Mouse (Mus musculus): ENCODE measurements at regions not wholly inside any gene's neighbourhood (a gene's known extent, or its start where the extent isn't known, plus 50 kb on each side); places are given as distances from the start of the nearest gene placed in this dataset.

DNA sequence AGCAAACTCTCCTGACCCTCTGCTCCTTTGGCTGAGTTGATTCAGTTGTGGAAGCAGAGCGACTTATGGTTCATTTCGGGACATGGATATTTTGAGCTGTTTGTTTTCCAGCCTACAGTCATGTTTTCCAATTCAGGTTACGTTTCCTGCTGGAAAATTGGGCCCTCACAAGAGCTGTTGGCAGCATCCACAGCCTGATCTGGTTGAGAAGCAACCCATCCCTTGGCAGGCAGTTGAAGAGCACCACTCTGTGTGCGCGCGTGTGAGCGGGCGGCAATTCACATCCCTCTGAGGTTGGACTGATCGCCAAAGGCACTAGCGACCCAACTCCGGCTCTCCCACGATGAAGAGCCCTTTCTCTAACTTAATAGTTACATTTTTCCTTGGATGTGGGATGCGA is 457.1 kb downstream of the Tmem38b start:
- DNase-seq, result peak; percentile 2
- intact Hi-C loops (cut with DNase I), result no loop called here

DNA sequence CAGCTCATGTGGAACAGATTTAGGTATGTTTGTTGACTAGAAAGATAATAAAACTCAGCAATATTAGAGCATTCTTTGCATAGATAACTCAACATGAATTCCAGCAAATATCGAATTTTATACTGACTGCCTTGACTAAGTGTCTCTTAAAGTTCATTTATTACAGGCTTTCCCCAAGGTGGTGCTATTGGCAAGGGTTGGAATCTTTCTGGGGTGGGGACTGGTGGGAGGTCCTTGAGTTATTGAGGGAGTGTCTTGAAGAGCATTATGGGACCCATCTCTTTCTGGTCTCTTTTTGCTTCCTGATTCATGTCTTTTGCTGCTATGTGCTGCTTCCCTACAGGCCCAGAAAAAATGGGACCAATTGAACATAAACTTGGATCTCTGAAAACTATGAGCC is 488.0 kb downstream of the Tmem38b start:
- intact Hi-C loops (cut with DNase I), result no loop called here
- DNase-seq, result no peak

DNA sequence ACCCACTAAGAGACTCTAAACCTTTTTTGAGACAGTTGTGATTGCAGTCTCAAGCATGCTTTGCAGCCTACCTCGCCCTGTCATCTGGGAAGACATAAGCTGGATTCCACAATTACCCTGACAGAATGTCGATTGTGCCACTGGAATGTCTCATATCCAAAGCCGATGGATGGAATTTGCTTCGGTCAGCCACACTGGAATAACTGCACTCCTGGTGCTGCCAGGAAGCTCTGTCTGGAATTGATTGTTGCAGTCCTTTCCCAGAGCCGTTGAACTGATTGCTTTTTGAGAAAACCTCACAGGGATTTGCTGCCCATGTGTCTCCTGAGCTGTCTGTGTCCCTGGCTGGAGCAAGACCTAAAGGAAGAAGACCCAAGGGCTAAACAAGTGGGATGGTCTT is 499.0 kb downstream of the Tmem38b start:
- DNase-seq, result no peak
- intact Hi-C loops (cut with DNase I), result no loop called here

DNA sequence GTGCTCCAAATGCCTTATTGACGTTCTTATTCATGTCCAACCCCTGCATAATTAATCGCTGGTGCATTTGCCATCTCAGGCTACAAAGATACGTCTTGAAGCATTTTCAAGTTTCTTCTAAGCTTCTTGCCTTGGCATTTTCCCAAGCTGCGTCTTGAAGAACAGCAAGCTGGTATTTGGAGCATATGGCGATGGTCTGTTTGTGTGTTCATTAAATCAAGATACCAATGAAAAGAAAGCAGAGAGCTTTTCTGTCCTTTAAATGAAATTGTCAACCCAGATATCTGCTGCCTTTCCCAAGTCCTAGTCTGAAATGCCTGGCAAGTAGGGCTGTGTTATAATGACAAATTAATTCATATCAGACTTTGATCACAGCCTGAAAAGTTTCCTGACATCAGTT is 502.4 kb downstream of the Tmem38b start:
- intact Hi-C loops (cut with DNase I), result no loop called here
- DNase-seq, result no peak

DNA sequence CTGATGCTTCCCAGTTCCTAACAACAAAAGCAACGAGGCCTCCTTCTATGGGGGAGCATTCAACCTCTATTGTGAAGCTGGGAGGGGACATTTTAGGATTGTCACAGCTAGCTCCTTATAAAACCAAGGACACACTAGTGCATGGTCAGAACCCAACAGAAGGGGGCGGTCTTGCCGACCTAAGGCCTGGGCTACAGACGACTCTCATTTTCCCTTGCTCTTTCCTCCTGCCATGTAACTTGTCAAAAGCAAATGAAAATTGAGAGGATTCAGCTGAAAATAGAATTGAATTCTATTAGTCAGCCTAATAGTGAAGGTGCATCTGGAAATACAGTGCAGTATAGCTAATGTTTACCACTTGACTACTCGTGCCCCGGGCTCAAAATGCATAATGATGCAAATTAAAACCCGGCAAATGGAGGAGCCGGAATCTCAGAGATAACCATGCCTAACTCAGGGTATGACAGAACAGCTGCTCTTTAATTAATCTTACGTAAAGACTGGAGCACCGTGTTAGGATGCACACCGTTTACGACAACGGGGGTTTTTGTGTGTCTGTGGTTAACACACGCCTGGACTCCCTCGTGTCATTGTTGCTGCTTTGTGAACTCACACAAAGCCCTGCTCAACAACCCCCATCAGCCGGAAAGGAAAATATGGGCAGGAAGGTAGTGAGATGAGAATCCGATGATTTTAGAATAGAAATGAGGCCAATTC is 503.0 kb downstream of the Tmem38b start:
- intact Hi-C loops (cut with DNase I), result no loop called here
- DNase-seq, result peak; percentile 32

DNA sequence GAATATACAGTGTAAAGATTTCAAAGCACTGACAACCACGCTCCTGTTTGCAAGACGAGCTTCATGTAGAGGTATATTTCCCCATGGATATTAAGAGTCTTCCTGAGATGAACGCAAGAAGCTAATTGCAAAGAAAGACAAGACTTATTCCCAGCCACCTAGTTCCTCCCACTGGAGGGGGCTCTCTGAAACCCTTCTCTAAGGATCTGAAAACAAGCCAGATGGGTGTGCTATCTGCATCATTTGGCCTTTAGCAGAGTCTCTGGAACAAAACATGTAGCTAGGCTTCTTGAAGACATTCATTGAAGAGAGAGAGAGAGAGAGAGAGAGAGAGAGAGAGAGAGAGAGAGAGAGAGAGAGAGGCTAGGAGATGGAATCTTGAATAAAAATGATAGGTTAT is 504.8 kb downstream of the Tmem38b start:
- intact Hi-C loops (cut with DNase I), result loop anchor here (5.0 kb wide), 1 partner anchor 617 kb away; the partner anchor contains the start of gene Zfp462
- no peak for DNase-seq

DNA sequence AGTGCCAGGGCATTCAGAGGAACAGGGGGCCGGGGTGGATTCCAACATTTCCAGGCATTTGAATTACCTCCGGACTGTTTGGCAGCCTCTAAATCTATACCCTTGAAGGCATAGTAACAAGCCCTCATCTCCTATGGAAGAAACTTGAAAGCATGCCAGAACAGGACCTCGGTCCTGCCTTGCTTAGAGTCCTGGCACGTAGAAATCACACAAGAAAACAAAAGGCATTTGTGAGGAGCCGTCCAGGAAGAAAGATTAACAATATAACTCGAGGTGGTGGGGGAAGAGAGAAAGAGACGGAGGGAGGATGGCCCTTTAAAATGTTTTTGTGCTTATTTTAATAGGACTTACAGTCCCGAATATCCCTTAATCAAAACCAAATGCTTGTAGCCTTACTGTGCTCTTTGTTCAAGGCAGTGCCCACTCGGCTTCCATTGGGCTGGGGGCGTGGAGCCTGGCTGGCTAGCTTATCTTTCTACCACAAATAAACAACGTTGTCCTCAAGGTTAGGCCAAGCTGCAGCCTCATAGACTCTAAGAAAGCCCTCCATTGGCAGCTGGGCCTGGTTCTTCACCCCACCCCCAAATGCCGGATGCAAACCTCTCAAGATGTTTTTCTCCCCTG is 505.9 kb downstream of the Tmem38b start:
- DNase-seq, result no peak
- intact Hi-C loops (cut with DNase I), result loop anchor here (5.0 kb wide), 1 partner anchor 616 kb away; the partner anchor contains the start of gene Zfp462

DNA sequence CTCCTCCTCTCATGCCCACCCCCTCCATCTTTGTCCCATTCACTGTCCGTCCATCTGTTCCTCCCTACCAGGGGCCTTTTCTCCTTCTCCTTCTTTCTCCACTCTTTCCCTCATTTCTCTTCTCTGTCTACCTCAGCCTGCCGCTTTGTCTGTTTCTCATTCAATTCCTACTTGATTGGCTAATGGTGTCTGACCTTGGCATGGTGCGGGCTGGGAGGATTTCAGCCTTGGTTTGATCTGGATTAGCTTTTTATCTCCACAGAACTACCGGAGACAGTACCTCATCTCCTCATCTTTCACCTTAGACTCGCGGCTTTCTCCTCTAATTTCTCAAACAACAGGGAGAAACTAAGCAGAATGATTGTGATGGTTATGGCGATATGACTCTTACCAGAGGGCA is 506.4 kb downstream of the Tmem38b start:
- no peak for DNase-seq
- intact Hi-C loops (cut with DNase I), result loop anchor here (5.0 kb wide), 1 partner anchor 615 kb away; the partner anchor contains the start of gene Zfp462

DNA sequence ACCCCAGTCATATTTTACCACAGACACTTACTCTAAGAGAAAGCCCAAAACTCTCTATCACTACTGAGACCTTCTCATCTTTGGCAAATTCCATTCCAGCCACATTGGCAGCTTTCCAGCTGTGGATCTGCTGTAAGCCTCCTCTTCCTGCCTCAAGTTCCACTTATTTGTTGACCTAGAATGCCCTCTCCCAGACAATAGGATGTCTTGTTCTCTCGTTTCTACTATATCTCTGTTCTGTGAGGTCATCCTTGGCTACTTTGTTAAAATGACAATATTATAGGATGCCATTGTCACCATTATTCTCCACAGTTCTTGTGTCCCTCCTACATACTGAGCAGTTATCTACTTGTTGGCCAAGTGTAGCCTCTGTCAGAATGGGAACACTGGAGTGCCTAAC is 512.7 kb downstream of the Tmem38b start:
- intact Hi-C loops (cut with DNase I), result no loop called here
- DNase-seq, result no peak

DNA sequence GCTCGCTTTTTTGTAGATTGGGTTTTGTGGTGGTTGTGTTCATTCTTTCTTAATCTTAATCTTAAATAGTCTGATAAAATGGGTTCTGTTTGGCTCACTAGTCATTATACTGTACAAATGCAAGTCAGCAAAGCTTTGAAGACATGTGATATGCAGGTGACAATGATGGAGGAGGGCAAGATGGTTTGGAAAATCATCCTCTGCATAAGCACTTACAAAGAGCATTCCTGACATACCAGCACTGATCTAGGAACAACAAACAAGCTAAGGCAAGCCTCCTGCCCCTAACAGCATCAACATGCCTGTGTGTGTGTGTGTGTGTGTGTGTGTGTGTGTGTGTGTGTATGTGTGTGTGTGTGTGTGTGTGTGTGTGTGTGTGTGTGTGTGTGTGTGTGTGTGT is 514.3 kb downstream of the Tmem38b start:
- intact Hi-C loops (cut with DNase I), result no loop called here
- no peak for DNase-seq

DNA sequence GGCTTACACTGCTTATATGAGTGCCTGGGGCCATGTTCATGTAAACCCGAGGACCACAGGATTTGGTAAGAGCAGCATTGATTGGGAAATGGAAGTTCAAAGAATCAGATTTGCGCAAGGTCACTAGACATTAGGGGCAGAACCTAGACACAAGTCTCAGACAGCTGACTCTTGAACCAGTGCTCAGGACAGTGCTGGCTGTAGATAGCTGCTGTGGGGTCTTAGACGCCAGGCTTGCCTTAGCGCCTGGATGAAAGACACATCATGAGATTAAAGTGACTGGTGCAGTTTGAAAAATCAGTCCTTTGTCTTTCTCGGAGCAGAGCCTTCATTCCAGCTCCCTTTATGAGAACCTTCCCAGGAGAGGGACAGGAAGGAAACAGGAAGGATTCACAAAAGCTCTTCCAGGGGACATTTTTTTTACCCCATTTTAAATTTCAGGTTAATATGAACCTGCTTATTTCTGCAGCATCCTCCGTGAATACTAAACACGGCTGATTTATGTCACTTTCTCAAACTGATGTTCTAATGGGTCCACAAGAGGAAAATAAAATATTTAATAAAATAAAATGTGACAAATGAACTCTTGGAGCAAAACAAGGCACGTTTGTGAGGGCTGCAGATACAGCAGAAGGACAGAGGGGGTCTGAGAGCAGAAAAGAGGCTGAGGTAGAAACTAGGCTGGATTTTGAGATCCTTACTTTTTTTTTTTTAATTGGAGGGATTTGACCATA is 528.0 kb downstream of the Tmem38b start:
- DNase-seq, result no peak
- intact Hi-C loops (cut with DNase I), result no loop called here

DNA sequence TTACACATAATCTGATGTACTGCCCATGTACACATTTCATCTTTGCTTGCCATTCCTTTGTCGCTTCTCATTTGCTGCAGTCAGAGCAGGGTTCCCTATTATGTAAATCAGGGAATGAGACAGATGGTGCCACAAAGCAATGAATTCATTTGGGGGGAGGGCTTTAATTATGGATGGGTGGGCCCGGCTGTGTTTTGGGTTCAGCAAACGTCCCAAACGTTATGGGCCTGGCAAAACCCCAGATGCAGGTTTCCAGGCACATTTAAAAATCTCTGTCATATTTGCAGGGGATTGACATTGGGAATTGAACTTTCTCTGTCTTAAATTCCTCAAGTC is 528.5 kb downstream of the Tmem38b start:
- intact Hi-C loops (cut with DNase I), result no loop called here

DNA sequence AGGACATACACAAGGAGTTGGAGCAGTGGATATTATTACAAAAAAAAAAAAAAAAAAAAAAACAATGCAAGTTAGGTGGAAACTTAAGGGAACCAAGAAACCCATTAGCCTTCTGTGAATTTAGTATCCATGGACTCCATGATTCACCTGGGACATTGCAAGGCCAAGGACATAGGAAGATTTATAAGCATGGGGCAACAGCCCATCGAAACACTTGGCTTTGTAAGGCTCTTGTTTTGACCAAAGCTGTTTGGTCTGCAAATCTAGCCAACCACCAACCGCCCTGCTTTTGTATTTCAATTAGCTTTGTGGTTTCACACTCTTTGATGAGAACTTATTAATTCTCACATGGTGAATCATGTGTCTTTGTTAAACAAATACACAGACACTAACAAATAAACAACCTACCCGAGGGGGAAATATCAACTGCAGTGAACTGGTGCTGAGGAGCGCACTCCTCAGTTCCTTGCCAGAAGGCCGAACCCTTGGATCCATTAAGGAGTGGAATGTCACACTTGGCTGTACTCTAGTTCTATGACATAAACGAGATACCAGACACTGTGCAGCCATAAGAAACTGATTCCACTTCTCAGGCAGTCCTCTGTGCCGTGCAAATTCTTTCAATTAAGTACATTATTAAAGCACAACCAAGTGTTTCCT is 529.7 kb downstream of the Tmem38b start:
- intact Hi-C loops (cut with DNase I), result no loop called here
- no peak for DNase-seq

More for the DNA sequence above, 528.5 kb downstream of the Tmem38b start:
- DNase-seq, result peak; percentile 59

DNA sequence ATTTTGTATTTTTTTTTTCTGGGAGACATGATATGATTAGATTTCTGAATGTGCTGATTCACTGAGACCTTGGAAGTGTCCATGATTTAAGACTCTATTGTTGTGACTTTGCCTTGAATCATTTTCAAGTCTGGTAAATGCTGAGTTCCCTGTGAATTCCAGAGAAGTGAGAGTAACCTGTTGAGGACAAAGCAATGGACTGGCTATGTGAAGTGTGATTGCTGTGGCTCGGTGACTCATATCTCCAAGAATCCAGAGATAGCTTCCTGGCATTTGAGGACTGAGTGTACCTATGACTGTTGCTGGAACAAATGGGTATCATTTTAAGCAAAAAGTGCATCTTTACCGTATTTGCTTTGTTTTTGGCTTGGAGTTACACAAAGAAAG is 530.2 kb downstream of the Tmem38b start:
- intact Hi-C loops (cut with DNase I), result no loop called here
- no peak for DNase-seq

DNA sequence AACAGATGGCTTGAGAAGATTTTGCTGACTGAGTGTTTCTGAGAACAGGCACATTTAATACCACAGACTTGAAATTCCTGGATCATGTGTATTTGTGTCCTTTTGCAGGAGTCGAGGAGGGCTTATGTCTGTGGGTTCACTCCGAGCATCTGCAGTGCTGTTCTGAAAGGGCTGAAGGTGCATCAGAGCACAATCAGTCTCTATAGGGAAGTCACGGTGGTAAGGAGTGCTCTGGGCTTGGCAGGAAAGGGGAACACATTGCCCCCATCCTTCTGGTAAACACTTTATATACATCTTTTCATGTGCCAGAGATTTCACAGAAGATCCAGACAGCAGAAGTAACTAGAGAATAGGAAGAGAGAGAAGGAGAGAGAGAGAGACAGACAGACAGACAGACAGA is 545.1 kb downstream of the Tmem38b start:
- DNase-seq, result no peak
- intact Hi-C loops (cut with DNase I), result no loop called here

DNA sequence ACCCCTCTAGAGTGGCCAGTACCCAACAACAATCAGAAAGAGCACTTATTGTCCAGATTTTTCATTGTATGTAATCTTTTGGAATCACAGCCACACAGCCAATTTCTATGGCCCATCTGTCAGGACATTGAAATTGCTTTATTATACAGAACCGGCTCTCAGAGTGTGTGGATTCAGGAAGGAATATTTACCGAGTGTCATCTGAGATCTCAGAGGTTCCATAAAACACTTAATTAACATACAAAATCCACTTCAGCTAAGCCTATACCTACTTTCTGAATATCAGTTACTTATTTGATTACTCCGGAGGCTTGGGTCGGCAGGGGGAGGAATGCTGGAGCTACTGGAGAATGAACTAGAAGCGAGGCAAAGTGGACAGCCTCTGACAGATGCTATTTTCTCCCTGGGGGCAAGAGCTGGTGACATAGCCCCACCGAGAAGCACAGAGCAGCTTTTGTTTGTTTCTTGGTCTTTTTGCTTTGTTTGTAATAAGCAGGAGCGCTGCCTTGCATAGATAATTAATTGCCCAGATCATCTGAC is 545.6 kb downstream of the Tmem38b start:
- intact Hi-C loops (cut with DNase I), result no loop called here
- DNase-seq, result peak; percentile 53

DNA sequence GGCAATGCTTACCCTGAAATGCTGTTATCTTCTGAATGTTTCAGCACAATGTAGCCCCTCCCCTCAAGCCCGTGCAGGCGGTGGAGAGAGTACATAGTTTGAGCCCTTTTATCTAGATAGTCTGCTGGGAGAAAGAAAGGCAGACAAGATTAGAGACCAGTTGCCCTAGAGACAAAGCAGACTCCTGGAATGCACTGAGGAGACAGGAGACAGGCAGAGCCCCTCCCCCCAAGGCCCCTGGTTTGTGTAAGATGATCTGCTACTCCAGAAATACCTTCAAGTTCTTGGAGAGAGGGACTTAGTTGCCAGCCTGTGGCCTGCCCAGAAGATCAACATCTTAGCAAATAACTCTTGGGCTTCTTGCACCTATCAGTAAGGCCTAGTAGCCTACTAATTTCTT is 547.8 kb downstream of the Tmem38b start:
- intact Hi-C loops (cut with DNase I), result no loop called here
- no peak for DNase-seq

DNA sequence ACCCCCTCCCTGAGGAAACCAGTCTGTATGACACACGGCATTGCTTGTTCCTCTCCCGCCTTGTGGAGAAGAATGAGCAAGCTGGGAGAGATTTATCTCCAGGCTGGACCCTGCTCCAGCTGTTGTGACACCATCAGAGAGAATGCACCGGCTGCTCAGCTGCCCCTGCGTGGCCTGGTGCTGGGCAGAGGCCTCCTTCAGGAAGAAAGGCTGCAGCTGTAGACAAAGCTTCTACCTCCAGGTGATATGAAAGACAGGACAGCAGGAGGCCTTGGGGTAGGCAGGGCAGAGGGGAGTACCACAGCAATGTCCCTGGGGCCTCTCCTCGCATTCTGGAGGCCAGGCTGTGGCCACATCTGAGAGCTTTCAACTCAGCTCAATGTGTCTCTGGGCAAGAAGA is 548.6 kb downstream of the Tmem38b start:
- intact Hi-C loops (cut with DNase I), result no loop called here
- DNase-seq, result no peak

DNA sequence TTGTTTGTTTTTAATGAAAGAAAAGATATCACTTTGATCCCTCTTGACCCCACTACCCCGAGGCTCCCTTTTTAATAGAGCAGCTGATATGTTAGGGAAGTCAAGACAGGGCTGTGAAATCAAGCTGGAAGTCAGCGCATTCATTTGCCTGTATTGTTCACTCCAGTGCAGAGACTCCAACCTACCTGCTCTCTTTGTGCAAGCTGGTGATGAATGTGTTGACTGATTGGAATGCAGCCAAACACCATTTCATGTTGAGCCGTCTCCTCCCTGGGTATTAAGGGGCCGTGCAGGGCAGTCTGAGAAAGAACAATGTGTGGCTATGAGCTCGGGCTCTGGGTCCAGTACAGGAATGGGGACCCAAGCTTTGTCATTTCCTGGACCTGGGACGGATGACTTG is 557.4 kb upstream of the Zfp462 start:
- intact Hi-C loops (cut with DNase I), result no loop called here
- no peak for DNase-seq

DNA sequence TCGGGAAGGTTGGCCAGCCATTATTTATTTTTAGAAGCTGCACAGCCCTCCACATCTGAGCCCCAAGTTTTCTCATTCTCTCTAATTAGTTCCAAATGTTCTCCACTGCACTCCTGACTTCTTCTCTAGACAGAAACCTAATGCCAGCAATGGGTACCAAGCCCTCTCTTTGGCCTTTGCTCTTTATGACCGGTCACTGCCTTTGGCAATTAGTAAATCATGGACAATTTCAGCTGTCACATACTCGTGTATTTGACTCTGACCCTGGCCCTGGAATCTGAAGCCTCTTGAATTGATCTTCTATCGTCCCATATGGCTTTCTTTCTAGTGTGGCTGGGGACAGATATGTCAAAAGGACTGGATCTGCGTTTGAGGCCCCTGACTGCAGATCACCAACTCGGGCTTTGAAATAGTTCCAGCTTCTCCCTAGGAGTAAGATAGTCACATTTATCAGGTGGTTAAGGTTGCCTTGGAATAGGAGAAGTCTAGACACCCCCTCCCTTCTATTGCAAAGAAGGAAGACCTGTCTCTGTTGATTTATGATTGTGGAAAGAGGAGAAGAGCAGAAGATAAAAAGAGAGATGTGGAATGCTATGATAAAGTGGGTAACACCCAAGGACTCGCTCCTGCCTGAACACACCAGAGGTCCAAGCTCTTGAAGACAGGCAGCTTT is 553.2 kb upstream of the Zfp462 start:
- intact Hi-C loops (cut with DNase I), result no loop called here

DNA sequence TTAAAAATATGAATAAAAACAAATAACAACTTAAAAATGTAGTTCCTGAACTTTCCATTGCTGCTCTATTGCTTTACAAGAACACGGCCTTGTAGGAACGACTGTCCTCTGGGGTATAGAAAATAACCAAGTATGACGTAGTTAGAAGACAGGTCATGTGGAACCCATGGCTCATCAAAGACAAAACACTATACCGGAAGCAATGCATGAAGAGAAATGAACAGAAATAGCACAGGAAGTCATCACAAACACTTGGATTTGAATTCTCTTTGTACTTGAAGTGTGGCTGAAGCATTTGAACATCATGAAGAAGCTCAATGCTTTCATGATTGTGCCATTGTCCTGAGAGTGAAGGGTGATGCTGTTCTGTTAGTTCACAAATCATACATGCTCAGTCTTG is 538.7 kb upstream of the Zfp462 start:
- no peak for DNase-seq
- intact Hi-C loops (cut with DNase I), result no loop called here

More for the DNA sequence above, 553.2 kb upstream of the Zfp462 start:
- no peak for DNase-seq
